Mouse (Mus musculus): ENCODE measurements around the gene Olfr782.
"Not testable (repeated sequence)": the region's sequence is repeated elsewhere in the genome, so short reads cannot be mapped to it uniquely, and the experiment has no call there.

DNA sequence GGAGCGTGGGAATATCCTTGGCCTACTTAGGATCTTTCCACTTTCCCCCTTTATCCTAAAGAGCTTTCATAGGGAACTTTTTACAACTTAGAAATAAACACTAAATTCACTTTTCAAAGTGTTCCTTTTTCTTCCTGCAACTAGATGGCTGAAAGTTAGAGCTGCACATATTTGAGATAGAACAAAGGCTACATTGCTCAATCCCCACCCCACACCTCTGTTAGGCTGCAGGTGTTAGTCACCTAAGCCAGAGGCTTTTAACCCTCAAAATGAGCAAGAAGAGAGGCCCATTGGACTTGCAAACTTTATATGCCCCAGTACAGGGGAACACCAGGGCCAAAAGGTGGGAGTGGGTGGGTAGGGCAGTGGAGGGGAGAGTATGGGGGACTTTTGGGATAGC, 35.1 kb upstream of the Olfr782 start:
- TF ChIP-seq USF1 (IDR thresholded peaks at IDR 0.05; ENCODE audit: low read depth); MYOD1 (IDR thresholded peaks at IDR 0.05; ENCODE audit: control insufficient read depth in 1 of 3, insufficient read length in 2 of 3, low read depth in 2 of 3); POLR2A (IDR thresholded peaks at IDR 0.05; ENCODE audit: insufficient read length, low read depth); MYOG (IDR thresholded peaks at IDR 0.05; ENCODE audit: control insufficient read depth in 1 of 3, insufficient read depth in 1 of 3, insufficient read length in 2 of 3, low read depth in 2 of 3); TCF3 (IDR thresholded peaks at IDR 0.05; ENCODE audit: insufficient read length, low read depth); CEBPB (IDR thresholded peaks at IDR 0.05; ENCODE audit: insufficient read depth, poor library complexity, severe bottlenecking); POLR2AphosphoS2 (IDR thresholded peaks at IDR 0.05; ENCODE audit: insufficient read length, low read depth); MAX (IDR thresholded peaks at IDR 0.05; ENCODE audit: low read depth); SRF (IDR thresholded peaks at IDR 0.05; ENCODE audit: control insufficient read depth, insufficient read length, low read depth); E2F4 (IDR thresholded peaks at IDR 0.05; ENCODE audit: insufficient read depth); TCF12 (IDR thresholded peaks at IDR 0.05; ENCODE audit: insufficient read depth, poor library complexity, severe bottlenecking); REST (IDR thresholded peaks at IDR 0.05; ENCODE audit: insufficient read depth, insufficient read length): not testable (repeated sequence)

All from myocyte (in vitro differentiated cells).